Mouse (Mus musculus) myocyte (in vitro differentiated cells): ENCODE measurements around the gene Ifit1bl1.

ENCODE experiments used
- CEBPB ChIP-seq: IDR thresholded peaks from 2 replicates; pipeline ENCODE4 v1.6.1; 2011; ENCODE audit warnings: mild to moderate bottlenecking, moderate library complexity; ENCODE audit not compliant: poor library complexity, insufficient read depth, severe bottlenecking
- E2F4 ChIP-seq: IDR thresholded peaks from one replicate; pipeline ENCODE4 v1.6.1; 2011; ENCODE audit warnings: mild to moderate bottlenecking, control low read depth, moderate library complexity; ENCODE audit not compliant: insufficient read depth
- MAX ChIP-seq: IDR thresholded peaks from one replicate; pipeline ENCODE4 v1.6.1; 2011; ENCODE audit warnings: low read depth, mild to moderate bottlenecking, control low read depth
- MYOD1 ChIP-seq, 3 experiments: IDR thresholded peaks; one replicate each; pipeline ENCODE4 v1.6.1; 2011; ENCODE audit warnings: control low read depth in 2 of 3, low read depth in 2 of 3, mild to moderate bottlenecking in 2 of 3, moderate library complexity in 1 of 3; ENCODE audit not compliant: insufficient read length in 2 of 3, control insufficient read depth in 1 of 3
- MYOG ChIP-seq, 3 experiments: IDR thresholded peaks; one replicate each; pipeline ENCODE4 v1.6.1; 2011; ENCODE audit warnings: control low read depth in 2 of 3, low read depth in 2 of 3, mild to moderate bottlenecking in 2 of 3; ENCODE audit not compliant: insufficient read length in 2 of 3, control insufficient read depth in 1 of 3, insufficient read depth in 1 of 3
- POLR2A ChIP-seq: IDR thresholded peaks from one replicate; pipeline ENCODE4 v1.6.1; 2011; ENCODE audit warnings: low read depth, mild to moderate bottlenecking, control low read depth, moderate library complexity; ENCODE audit not compliant: insufficient read length
- REST ChIP-seq: IDR thresholded peaks from one replicate; pipeline ENCODE4 v1.6.1; 2011; ENCODE audit warnings: mild to moderate bottlenecking, control low read depth, moderate library complexity; ENCODE audit not compliant: insufficient read depth, insufficient read length
- SRF ChIP-seq: IDR thresholded peaks from one replicate; pipeline ENCODE4 v1.6.1; 2011; ENCODE audit warnings: low read depth; ENCODE audit not compliant: control insufficient read depth, insufficient read length
- TCF12 ChIP-seq: IDR thresholded peaks from one replicate; pipeline ENCODE4 v1.6.1; 2011; ENCODE audit warnings: mild to moderate bottlenecking, control low read depth; ENCODE audit not compliant: poor library complexity, insufficient read depth, severe bottlenecking
- USF1 ChIP-seq: IDR thresholded peaks from one replicate; pipeline ENCODE4 v1.6.1; 2011; ENCODE audit warnings: low read depth, mild to moderate bottlenecking, control low read depth, moderate library complexity

GRCm38 (mm10) chr19:34636933-34637557 is 35.3 kb upstream of the Ifit1bl1 start:
- TF ChIP-seq POLR2A (no peak), USF1 (no peak), MYOG (IDR thresholded peaks at IDR 0.05; ENCODE audit: control insufficient read depth in 1 of 3, insufficient read depth in 1 of 3, insufficient read length in 2 of 3, low read depth in 2 of 3) (no peak), SRF (no peak), MYOD1 (IDR thresholded peaks at IDR 0.05; ENCODE audit: control insufficient read depth in 1 of 3, insufficient read length in 2 of 3, low read depth in 2 of 3) (no peak), CEBPB (no peak), TCF12 (no peak), E2F4 (no peak), REST (no peak), MAX (no peak)
